Mouse (Mus musculus) ES-E14 (cell line): ENCODE results near the gene Cntn2. TPM values are rescaled to one million over a fixed set of nuclear protein-coding genes. Genes with fewer than 3 reads are reported as not detected.
A peak's percentile ranks its signal among the peaks of the same experiment; 100 is the strongest.

Experiments
- DNase-seq: peaks from one replicate; pipeline ENCODE4 v3.0.0-alpha.2; 2013; ENCODE audit warnings: low read depth, low spot score
- H3K27ac ChIP-seq: 2 replicates; pipeline ENCODE4 v1.5.1; 2012; ENCODE audit warnings: low read depth, mild to moderate bottlenecking, low read length, moderate library complexity, mixed read lengths; ENCODE audit not compliant: poor library complexity, insufficient read depth, severe bottlenecking
- H3K36me3 ChIP-seq: 2 replicates; pipeline ENCODE4 v1.6.1; 2012; ENCODE audit warnings: mild to moderate bottlenecking, low read length, moderate library complexity, mixed read lengths; ENCODE audit not compliant: control insufficient read depth, poor library complexity, insufficient read depth, severe bottlenecking
- H3K4me1 ChIP-seq, 2 experiments: fragments of 150-350 bp in 1 of 2; sonication (generic) in 1 of 2; 2 replicates each; pipeline ENCODE4 v1.6.1; 2012; ENCODE audit warnings: low read length in 2 of 2, mild to moderate bottlenecking in 1 of 2, mixed read lengths in 1 of 2; ENCODE audit not compliant: control insufficient read depth in 2 of 2, insufficient read depth in 2 of 2, poor library complexity in 1 of 2
- H3K4me3 ChIP-seq, 2 experiments: fragments of 150-350 bp in 1 of 2; sonication (generic) in 1 of 2; 2 replicates each; pipeline ENCODE4 v1.5.1; 2012; ENCODE audit warnings: low read length in 2 of 2, low read depth in 1 of 2, mild to moderate bottlenecking in 1 of 2, mixed read lengths in 1 of 2; ENCODE audit not compliant: insufficient read depth in 1 of 2, poor library complexity in 1 of 2, severe bottlenecking in 1 of 2
- H3K9ac ChIP-seq: 2 replicates; pipeline ENCODE4 v1.6.1; 2012; ENCODE audit warnings: low read depth, mild to moderate bottlenecking, low read length, mixed read lengths; ENCODE audit not compliant: poor library complexity, insufficient read depth, severe bottlenecking
- H3K9me3 ChIP-seq: fragments of 150-350 bp; sonication (generic); 2 replicates; pipeline ENCODE4 v1.6.1; 2012; ENCODE audit warnings: low read depth, mild to moderate bottlenecking, low read length; ENCODE audit not compliant: control insufficient read depth, insufficient read depth
- CHD2 ChIP-seq: IDR thresholded peaks from 2 replicates; pipeline ENCODE4 v1.6.1; 2014; ENCODE audit warnings: mild to moderate bottlenecking, low read depth, low read length, inconsistent platforms
- HCFC1 ChIP-seq: IDR thresholded peaks from 2 replicates; pipeline ENCODE4 v1.6.1; 2012; ENCODE audit warnings: low read length, inconsistent platforms, borderline replicate concordance; ENCODE audit not compliant: insufficient read depth
- MAFK ChIP-seq: IDR thresholded peaks from 2 replicates; pipeline ENCODE4 v1.6.1; 2014; ENCODE audit warnings: mild to moderate bottlenecking, low read depth, low read length, inconsistent platforms; ENCODE audit not compliant: insufficient read depth
- ZC3H11A ChIP-seq: IDR thresholded peaks from 2 replicates; pipeline ENCODE4 v1.6.1; 2012; ENCODE audit warnings: low read depth, mild to moderate bottlenecking, inconsistent platforms, low read length, borderline replicate concordance
- ZNF384 ChIP-seq: IDR thresholded peaks from 2 replicates; pipeline ENCODE4 v1.6.1; 2012; ENCODE audit warnings: low read depth, low read length, inconsistent platforms
- in situ Hi-C, 2 experiments: fragments of 600-800 bp; cut with MboI; formaldehyde crosslinking; loops; one replicate each; pipeline ENCODE4 v1.15.1; 2025; ENCODE audit warnings: low sequenced_read_pairs in 2 of 2, inconsistent platforms in 1 of 2; ENCODE audit not compliant: unreplicated experiment in 2 of 2
- total RNA-seq: library from RNA; depleted of rRNA; stranded (reverse); fragments of 300-350 nt; gene quantifications from 2 replicates; pipeline ENCODE4 v1.2.3, GENCODE M21; 2012

Gene Cntn2
- total RNA-seq, 1 experiment: 2.9 TPM

DNA sequence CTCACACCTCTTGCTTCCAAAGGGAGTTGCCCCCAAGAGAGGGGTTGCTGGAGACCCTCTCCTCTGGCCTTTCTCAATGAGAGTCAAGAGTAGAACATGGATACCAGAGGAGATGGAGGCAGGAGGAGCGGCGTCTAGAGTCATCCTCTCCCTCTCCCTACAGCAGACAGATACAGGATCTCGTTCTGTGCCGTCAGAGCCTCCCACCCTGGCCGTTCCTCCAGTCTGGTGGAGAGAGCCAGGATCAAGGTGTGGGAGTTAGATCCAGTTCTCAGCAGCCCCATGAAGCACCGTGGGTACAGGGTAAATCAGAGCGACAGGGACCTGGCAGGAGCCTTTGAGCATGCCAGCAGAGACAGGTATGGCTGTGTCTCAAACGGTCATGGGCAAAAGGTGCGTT, 10.5 kb downstream of the Cntn2 start:
- no peak overlapping the region for H3K27ac ChIP-seq
- in situ Hi-C loops: no loop called here
- no peaks in the 10 kb centered on the region for H3K9me3 ChIP-seq
- TF ChIP-seq ZC3H11A (no peak), CHD2 (no peak), HCFC1 (no peak), MAFK (no peak)
- peaks cover 1 to 19% of the 10 kb centered on the region in 2 experiments; a peak in 2 of 4 replicates for H3K4me1 ChIP-seq
- H3K9ac ChIP-seq: no peak overlapping the region
- H3K4me3 ChIP-seq: no peak overlapping the region
- H3K36me3 ChIP-seq: no peaks in the 10 kb centered on the region
- DNase-seq: no peak

DNA sequence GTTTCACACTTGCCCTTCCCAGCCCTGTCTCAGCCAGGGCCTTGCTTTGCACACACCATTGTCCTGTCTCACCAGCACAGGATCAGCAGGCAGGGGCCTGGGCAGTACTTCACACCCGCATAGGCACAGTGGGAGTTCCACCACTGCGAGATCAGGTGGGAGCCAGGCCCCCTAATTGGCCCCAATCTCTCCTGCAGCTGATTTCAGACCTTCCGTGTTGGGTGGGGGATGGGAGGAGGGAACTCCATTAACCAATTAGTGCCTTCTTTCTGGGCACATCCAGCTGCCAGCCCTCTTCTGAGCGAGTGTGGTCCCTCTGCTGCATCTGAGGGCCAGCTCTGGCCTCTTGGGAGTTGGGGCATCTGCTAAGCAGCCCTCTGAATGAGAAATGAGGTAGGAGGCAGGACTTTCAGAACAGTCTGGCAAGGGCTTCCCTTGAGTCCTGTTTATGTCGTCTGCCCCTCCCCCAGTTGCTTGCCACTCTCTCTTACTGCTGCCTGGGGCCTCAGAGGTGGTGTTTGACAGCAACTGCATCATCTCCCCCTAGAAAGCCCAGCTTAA, 12.3 kb downstream of the Cntn2 start:
- Histone ChIP-seq H3K4me1 (peaks cover 1 to 19% of the 10 kb centered on the region in 2 experiments; a peak in 2 of 4 replicates), H3K36me3 (no peaks in the 10 kb centered on the region), H3K4me3 (no peak overlapping the region), H3K27ac (no peak overlapping the region), H3K9me3 (no peaks in the 10 kb centered on the region), H3K9ac (0 out of 2 replicates have a peak overlapping the region, but pooled peaks have one; percentile 31)
- in situ Hi-C loops: no loop called here
- no peak for TF ChIP-seq MAFK
- TF ChIP-seq ZC3H11A: no peak
- no peak for TF ChIP-seq ZNF384
- TF ChIP-seq CHD2: no peak
- no peak for TF ChIP-seq HCFC1
- DNase-seq: no peak

DNA sequence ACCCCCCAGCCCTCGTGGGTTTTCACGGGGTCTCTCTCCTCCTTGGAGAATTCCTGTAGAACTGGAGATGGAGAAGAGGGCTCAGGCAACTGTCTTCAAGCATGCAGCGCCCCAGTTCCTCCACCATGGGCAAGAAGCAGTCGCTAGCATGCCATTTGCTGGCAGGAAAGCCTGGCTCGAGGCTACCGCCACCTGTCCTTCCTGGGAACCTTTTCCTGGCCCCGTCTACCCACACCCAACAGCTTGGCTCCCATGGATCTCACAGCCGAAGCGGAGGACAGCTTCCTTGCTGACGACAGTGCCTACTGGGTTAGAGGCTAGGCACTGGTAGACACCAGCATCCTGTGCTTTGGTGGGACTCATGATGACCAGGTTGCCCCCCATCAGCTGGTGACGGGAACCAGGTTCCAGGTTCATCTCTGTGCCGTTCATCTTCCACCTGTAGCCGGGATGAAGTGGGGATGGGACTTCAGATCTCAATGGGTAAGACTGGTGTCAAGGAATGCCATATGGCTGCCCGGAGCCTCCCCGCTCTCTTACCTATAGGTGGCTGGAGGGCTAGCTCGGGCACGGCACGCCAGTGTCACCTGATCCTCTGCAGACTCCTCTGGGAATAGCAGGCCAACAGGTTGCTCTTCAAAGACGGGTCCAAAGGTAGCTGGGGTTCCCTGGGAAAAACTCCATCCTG, 14.3 kb downstream of the Cntn2 start:
- Histone ChIP-seq H3K27ac (no peak overlapping the region), H3K4me1 (peaks cover 1 to 16% of the 10 kb centered on the region in 2 experiments; a peak in 2 of 4 replicates), H3K9me3 (no peaks in the 10 kb centered on the region), H3K9ac (no peak overlapping the region), H3K36me3 (no peaks in the 10 kb centered on the region; the same call in 1 of the 2 replicates), H3K4me3 (no peak overlapping the region)
- in situ Hi-C loops: loop anchor here (5.0 kb wide), 1 partner anchor 64 kb away; no protein-coding TSS in a partner anchor
- no peak for DNase-seq
- TF ChIP-seq CHD2: no peak
- TF ChIP-seq HCFC1: no peak
- TF ChIP-seq ZNF384: no peak
- no peak for TF ChIP-seq ZC3H11A
- TF ChIP-seq MAFK: no peak

- no peaks in the 10 kb centered on the region for H3K9me3 ChIP-seq
- TF ChIP-seq ZNF384 (no peak), HCFC1 (no peak)
- in situ Hi-C loops: loop anchor here (5.0 kb wide), 1 partner anchor 64 kb away; no protein-coding TSS in a partner anchor
Measured at GRCm38 (mm10) chr1:132528071-132528470, 15.0 kb downstream of the Cntn2 start.

DNA sequence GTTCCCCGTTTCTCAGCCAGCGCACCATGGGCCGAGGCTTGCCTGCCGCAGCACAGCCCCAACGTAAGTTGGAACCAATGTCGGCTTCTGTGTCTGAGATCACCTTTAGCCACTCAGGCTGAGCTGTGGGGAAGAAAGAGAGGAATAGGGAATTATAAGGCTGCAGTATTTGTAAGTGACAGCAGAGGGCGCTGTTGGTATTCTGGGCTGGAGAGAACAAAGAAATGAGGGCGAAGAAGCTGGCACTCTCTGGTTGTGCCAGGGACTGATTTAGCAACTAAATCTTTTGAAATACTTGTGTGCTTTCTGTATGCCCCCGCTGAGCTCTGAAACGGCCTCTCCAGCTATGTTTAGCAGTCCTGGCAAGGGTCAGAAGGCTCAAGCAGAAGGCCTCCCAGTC, 17.2 kb downstream of the Cntn2 start:
- TF ChIP-seq CHD2 (no peak), ZC3H11A (peak; percentile 86)
- no peak overlapping the region for H3K4me3 ChIP-seq
- no peaks in the 10 kb centered on the region for H3K9me3 ChIP-seq
- peaks cover 1 to 11% of the 10 kb centered on the region in 2 experiments; a peak in 2 of 4 replicates for H3K4me1 ChIP-seq
- H3K27ac ChIP-seq: no peak overlapping the region
- no peaks in the 10 kb centered on the region; the same call in 1 of the 2 replicates for H3K36me3 ChIP-seq
- no peak overlapping the region for H3K9ac ChIP-seq
- in situ Hi-C loops: loop anchor here (5.0 kb wide), 1 partner anchor 66 kb away; no protein-coding TSS in a partner anchor
- peak; percentile 72 for DNase-seq

More at GRCm38 (mm10) chr1:132528071-132528470, 15.0 kb downstream of the Cntn2 start:
- Histone ChIP-seq H3K27ac (no peak overlapping the region), H3K4me1 (peaks cover 1 to 12% of the 10 kb centered on the region in 2 experiments; a peak in 2 of 4 replicates), H3K4me3 (no peak overlapping the region), H3K9ac (no peak overlapping the region), H3K36me3 (no peaks in the 10 kb centered on the region; the same call in 1 of the 2 replicates)
- no peak for DNase-seq
